Mouse (Mus musculus) MEL (cell line): ENCODE measurements around the gene Tmc1. TPM values are rescaled to one million over a fixed set of nuclear protein-coding genes. Genes with fewer than 3 reads are reported as not detected.

Experiments
- DNase-seq: peaks from one replicate; pipeline ENCODE4 v3.0.0; 2011; ENCODE audit warnings: low read depth, low spot score
- H3K27ac ChIP-seq: 2 replicates; pipeline ENCODE4 v1.5.1; 2012; ENCODE audit warnings: low read depth, mild to moderate bottlenecking, control low read depth, low read length, moderate library complexity; ENCODE audit not compliant: control insufficient read depth
- H3K27me3 ChIP-seq, 2 experiments: fragments of 150-350 bp in 1 of 2; sonication (generic) in 1 of 2; 2 replicates each; pipeline ENCODE4 v1.6.1; 2012; ENCODE audit warnings: low read length in 2 of 2, mild to moderate bottlenecking in 2 of 2, improper control_type of control experiment in 1 of 2, moderate library complexity in 1 of 2; ENCODE audit not compliant: insufficient read depth in 2 of 2, control insufficient read depth in 1 of 2
- H3K36me3 ChIP-seq, 2 experiments: 2 replicates each; pipeline ENCODE4 v1.6.1; 2012 to 2014; ENCODE audit warnings: low read length in 2 of 2, improper control_type of control experiment in 1 of 2, inconsistent platforms in 1 of 2, mild to moderate bottlenecking in 1 of 2; ENCODE audit not compliant: insufficient read depth in 2 of 2, control insufficient read depth in 1 of 2
- H3K4me1 ChIP-seq, 2 experiments: fragments of 150-350 bp in 1 of 2; sonication (generic) in 1 of 2; 2 replicates each; pipeline ENCODE4 v1.6.1; 2012; ENCODE audit warnings: low read length in 2 of 2, improper control_type of control experiment in 1 of 2, mild to moderate bottlenecking in 1 of 2; ENCODE audit not compliant: insufficient read depth in 2 of 2, control insufficient read depth in 1 of 2
- H3K4me3 ChIP-seq, 2 experiments: fragments of 150-350 bp in 1 of 2; sonication (generic) in 1 of 2; 2 replicates each; pipeline ENCODE4 v1.5.1; 2012; ENCODE audit warnings: low read depth in 2 of 2, low read length in 2 of 2, mild to moderate bottlenecking in 2 of 2, moderate library complexity in 2 of 2, control low read depth in 1 of 2, improper control_type of control experiment in 1 of 2; ENCODE audit not compliant: control insufficient read depth in 1 of 2, insufficient read depth in 1 of 2
- H3K79me2 ChIP-seq: 2 replicates; pipeline ENCODE4 v1.6.1; 2012; ENCODE audit warnings: mild to moderate bottlenecking, low read length, moderate library complexity; ENCODE audit not compliant: control insufficient read depth, poor library complexity, insufficient read depth
- H3K9ac ChIP-seq: 2 replicates; pipeline ENCODE4 v1.6.1; 2012; ENCODE audit warnings: low read depth, mild to moderate bottlenecking, control low read depth, low read length, moderate library complexity; ENCODE audit not compliant: control insufficient read depth, poor library complexity, severe bottlenecking
- H3K9me3 ChIP-seq: fragments of 150-350 bp; sonication (generic); replicated peaks from 2 replicates; pipeline ENCODE4 v1.6.1; 2012; ENCODE audit warnings: mild to moderate bottlenecking, low read length, improper control_type of control experiment, moderate library complexity; ENCODE audit not compliant: insufficient read depth
- BHLHE40 ChIP-seq: IDR thresholded peaks from 2 replicates; pipeline ENCODE4 v1.6.1; 2012; ENCODE audit warnings: low read depth, mild to moderate bottlenecking, inconsistent platforms, low read length, improper control_type of control experiment, borderline replicate concordance
- CHD1 ChIP-seq: IDR thresholded peaks from 2 replicates; pipeline ENCODE4 v1.6.1; 2012; ENCODE audit warnings: low read depth, mild to moderate bottlenecking, inconsistent platforms, low read length, improper control_type of control experiment
- CTCF ChIP-seq, 3 experiments: IDR thresholded peaks in 2 of 3; conservative IDR thresholded peaks in 1 of 3; 2 replicates each; pipeline ENCODE4 v1.5.1; 2011 to 2012; ENCODE audit warnings: low read length in 3 of 3, low read depth in 2 of 3, mild to moderate bottlenecking in 2 of 3, improper control_type of control experiment in 1 of 3, inconsistent platforms in 1 of 3, mixed read lengths in 1 of 3, moderate library complexity in 1 of 3; ENCODE audit not compliant: control insufficient read depth in 1 of 3, insufficient read depth in 1 of 3, poor library complexity in 1 of 3, severe bottlenecking in 1 of 3
- E2F4 ChIP-seq: IDR thresholded peaks from 2 replicates; pipeline ENCODE4 v1.6.1; 2011; ENCODE audit warnings: low read depth, low read length, improper control_type of control experiment, borderline replicate concordance
- ELF1 ChIP-seq: IDR thresholded peaks from 2 replicates; pipeline ENCODE4 v1.6.1; 2014; ENCODE audit warnings: low read depth, mild to moderate bottlenecking, inconsistent platforms, low read length, improper control_type of control experiment, moderate library complexity
- EP300 ChIP-seq, 2 experiments: IDR thresholded peaks; 2 replicates each; pipeline ENCODE4 v1.6.1; 2011; ENCODE audit warnings: improper control_type of control experiment in 2 of 2, low read length in 2 of 2, low read depth in 1 of 2, mild to moderate bottlenecking in 1 of 2
- GABPA ChIP-seq: IDR thresholded peaks from 2 replicates; pipeline ENCODE4 v1.6.1; 2012; ENCODE audit warnings: low read depth, mild to moderate bottlenecking, inconsistent platforms, low read length, improper control_type of control experiment, moderate library complexity
- GATA1 ChIP-seq: IDR thresholded peaks from 2 replicates; pipeline ENCODE4 v1.6.1; 2011; ENCODE audit warnings: low read depth, low read length, improper control_type of control experiment
- HCFC1 ChIP-seq: IDR thresholded peaks from 2 replicates; pipeline ENCODE4 v1.6.1; 2012; ENCODE audit warnings: low read depth, mild to moderate bottlenecking, inconsistent platforms, low read length, improper control_type of control experiment, moderate library complexity
- JUND ChIP-seq: IDR thresholded peaks from 2 replicates; pipeline ENCODE4 v1.6.1; 2011; ENCODE audit warnings: low read depth, mild to moderate bottlenecking, improper control_type of control experiment, low read length
- KAT2A ChIP-seq: conservative IDR thresholded peaks from 2 replicates; pipeline ENCODE4 v1.6.1; 2012; ENCODE audit warnings: low read depth, low read length, improper control_type of control experiment, inconsistent platforms
- MAZ ChIP-seq: IDR thresholded peaks from 2 replicates; pipeline ENCODE4 v1.6.1; 2012; ENCODE audit warnings: low read depth, mild to moderate bottlenecking, inconsistent platforms, low read length, improper control_type of control experiment
- MYB ChIP-seq: IDR thresholded peaks from 2 replicates; pipeline ENCODE4 v1.6.1; 2011; ENCODE audit warnings: mild to moderate bottlenecking, low read depth, low read length, improper control_type of control experiment
- NELFE ChIP-seq: IDR thresholded peaks from 2 replicates; pipeline ENCODE4 v1.6.1; 2011; ENCODE audit warnings: low read depth, low read length, improper control_type of control experiment
- POLR2A ChIP-seq, 2 experiments: IDR thresholded peaks; 2 replicates each; pipeline ENCODE4 v1.6.1; 2011 to 2012; ENCODE audit warnings: low read length in 2 of 2, mild to moderate bottlenecking in 2 of 2, control low read depth in 1 of 2, improper control_type of control experiment in 1 of 2, low read depth in 1 of 2, moderate library complexity in 1 of 2; ENCODE audit not compliant: control insufficient read depth in 1 of 2, insufficient read depth in 1 of 2, poor library complexity in 1 of 2
- POLR2AphosphoS5 ChIP-seq: IDR thresholded peaks from 2 replicates; pipeline ENCODE4 v1.6.1; 2012; ENCODE audit warnings: low read depth, borderline replicate concordance, mild to moderate bottlenecking, inconsistent platforms, low read length, moderate library complexity, mixed read lengths
- RAD21 ChIP-seq: IDR thresholded peaks from 2 replicates; pipeline ENCODE4 v1.6.1; 2011; ENCODE audit warnings: mild to moderate bottlenecking, low read depth, low read length, improper control_type of control experiment
- RCOR1 ChIP-seq: IDR thresholded peaks from 2 replicates; pipeline ENCODE4 v1.6.1; 2012; ENCODE audit warnings: low read depth, mild to moderate bottlenecking, inconsistent platforms, low read length, improper control_type of control experiment
- SIN3A ChIP-seq: IDR thresholded peaks from 2 replicates; pipeline ENCODE4 v1.6.1; 2012; ENCODE audit warnings: low read length, improper control_type of control experiment, inconsistent platforms
- SMC3 ChIP-seq: IDR thresholded peaks from 2 replicates; pipeline ENCODE4 v1.6.1; 2011; ENCODE audit warnings: low read depth, low read length, improper control_type of control experiment
- TAL1 ChIP-seq: IDR thresholded peaks from 2 replicates; pipeline ENCODE4 v1.6.1; 2012; ENCODE audit warnings: mild to moderate bottlenecking, inconsistent platforms, low read length, moderate library complexity, mixed read lengths
- TCF12 ChIP-seq: IDR thresholded peaks from 2 replicates; pipeline ENCODE4 v1.6.1; 2014; ENCODE audit warnings: low read depth, mild to moderate bottlenecking, inconsistent platforms, low read length, improper control_type of control experiment, moderate library complexity
- USF1 ChIP-seq: IDR thresholded peaks from 2 replicates; pipeline ENCODE4 v1.6.1; 2014; ENCODE audit warnings: low read depth, mild to moderate bottlenecking, inconsistent platforms, low read length, improper control_type of control experiment, moderate library complexity
- ZC3H11A ChIP-seq: IDR thresholded peaks from 2 replicates; pipeline ENCODE4 v1.6.1; 2012; ENCODE audit warnings: low read depth, mild to moderate bottlenecking, inconsistent platforms, low read length, improper control_type of control experiment
- ZKSCAN1 ChIP-seq: IDR thresholded peaks from 2 replicates; pipeline ENCODE4 v1.6.1; 2012; ENCODE audit warnings: low read depth, mild to moderate bottlenecking, inconsistent platforms, low read length, improper control_type of control experiment, moderate library complexity
- polyA plus RNA-seq, 2 experiments: library from polyadenylated mRNA; stranded (reverse) in 1 of 2; unstranded in 1 of 2; fragments of >175 nt in 1 of 2; fragments of >200 nt in 1 of 2; gene quantifications; 2 replicates each; pipeline versions ENCODE4 v1.2.1 to v1.2.4; 2012; ENCODE audit warnings: low replicate concordance in 2 of 2, low read depth in 1 of 2; ENCODE audit not compliant: insufficient read length in 2 of 2, insufficient read depth in 1 of 2, missing spikeins in 1 of 2
- total RNA-seq: library from RNA; depleted of rRNA; stranded (reverse); fragments of 300-350 nt; gene quantifications from 2 replicates; pipeline ENCODE4 v1.2.3, GENCODE M21; 2012

Tmc1 gene
- total and polyA plus RNA-seq, 3 experiments, result not detected

DNA sequence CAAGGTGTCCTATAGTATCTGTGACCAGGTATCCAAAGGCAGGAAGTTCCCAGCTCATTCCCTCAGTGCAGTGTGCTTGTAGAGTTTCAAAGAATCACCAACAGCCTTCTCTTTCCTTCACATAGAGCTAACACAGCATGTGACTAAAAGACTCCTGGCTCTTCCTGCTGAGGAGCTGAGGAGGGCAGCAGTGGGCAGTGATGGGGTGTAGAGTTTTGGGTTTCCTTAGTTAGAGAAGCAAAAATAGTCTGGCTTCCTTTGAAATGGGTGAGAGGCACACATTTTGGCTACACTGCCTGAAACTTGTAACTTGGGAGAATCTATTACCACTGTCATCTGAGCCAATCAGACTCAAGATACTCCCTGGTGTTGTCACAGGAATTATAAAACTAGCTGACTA lies 96.2 kb downstream of the Tmc1 start:
- TF ChIP-seq TAL1 (no peak), SIN3A (no peak), POLR2A (IDR thresholded peaks at IDR 0.05; ENCODE audit: control insufficient read depth in 1 of 2, insufficient read depth in 1 of 2, low read depth in 1 of 2, low read length in 2 of 2, poor library complexity in 1 of 2) (no peak), MYB (no peak), NELFE (no peak), MAZ (no peak), ELF1 (no peak)
- Histone ChIP-seq H3K4me3 (no peak overlapping the region), H3K9me3 (no peaks in the 10 kb centered on the region), H3K27ac (no peak overlapping the region), H3K79me2 (no peaks in the 10 kb centered on the region), H3K4me1 (peaks cover 3 to 4% of the 10 kb centered on the region in 2 experiments; a peak in 3 of 4 replicates), H3K27me3 (no peaks in the 10 kb centered on the region), H3K9ac (no peak overlapping the region), H3K36me3 (no peaks in the 10 kb centered on the region)
- DNase-seq, result no peak

- DNase-seq, result peak; percentile 28
- no peak overlapping the region for H3K9ac ChIP-seq
These were observed 105.1 kb downstream of the Tmc1 start for GRCm38 (mm10) chr19:20848906-20849305.

DNA sequence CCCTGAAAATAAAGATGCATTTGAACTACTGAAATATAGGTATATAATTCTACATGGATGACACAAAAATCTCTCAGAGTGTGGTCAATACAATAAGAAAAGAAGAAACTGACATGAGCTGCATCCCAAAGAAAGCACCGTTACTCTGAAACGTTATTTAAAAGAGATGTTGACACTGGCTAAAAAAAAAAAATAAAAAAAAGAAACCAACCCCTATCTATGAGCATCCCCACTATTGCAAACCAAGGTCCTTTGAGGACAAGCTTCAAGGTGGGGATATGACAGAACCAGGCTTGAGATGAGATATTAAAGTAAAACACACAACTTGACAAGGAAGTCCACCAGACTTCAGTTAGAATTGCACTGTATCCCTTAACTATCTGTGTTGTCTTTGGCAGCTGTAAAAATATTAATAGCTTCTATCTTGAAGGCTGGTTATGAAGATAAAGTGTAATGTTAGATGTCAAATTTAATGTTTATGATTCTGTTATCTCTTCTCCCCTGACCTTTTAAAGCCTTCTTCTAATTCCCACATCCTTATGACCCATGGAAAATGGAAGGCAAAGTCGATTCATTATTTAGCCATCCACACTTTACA lies 106.4 kb downstream of the Tmc1 start:
- no peaks in the 10 kb centered on the region; a peak in 1 of 4 replicates for H3K36me3 ChIP-seq
- no peaks in the 10 kb centered on the region for H3K79me2 ChIP-seq
- H3K4me1 ChIP-seq, result peaks cover 0 to 47% of the 10 kb centered on the region in 2 experiments; a peak in 3 of 4 replicates
- no peaks in the 10 kb centered on the region for H3K9me3 ChIP-seq
- H3K27ac ChIP-seq, result peak overlapping the region; percentile 16; the same call in 1 of the 2 replicates
- peak; percentile 49 for DNase-seq
- H3K27me3 ChIP-seq, result no peaks in the 10 kb centered on the region
- no peak overlapping the region for H3K9ac ChIP-seq
- peak overlapping the region in 1 of 2 experiments; percentile 42; a peak in 1 of 4 replicates for H3K4me3 ChIP-seq
- TF ChIP-seq KAT2A, result no peak
- TF ChIP-seq POLR2AphosphoS5, result no peak
- peak; percentile 93 for TF ChIP-seq TCF12
- peak; percentile 69 for TF ChIP-seq RCOR1
- TF ChIP-seq ELF1, result 0 out of 2 replicates have a peak, but pooled peaks have one; percentile 1
- TF ChIP-seq ZC3H11A, result 0 out of 2 replicates have a peak, but pooled peaks have one; percentile 7
- no peak for TF ChIP-seq CTCF (IDR thresholded peaks at IDR 0.05 in 2 of 3, conservative IDR thresholded peaks at IDR 0.05 in 1 of 3; ENCODE audit: control insufficient read depth in 1 of 3, insufficient read depth in 1 of 3, low read depth in 2 of 3, low read length in 3 of 3, poor library complexity in 1 of 3, severe bottlenecking in 1 of 3)
- peak; percentile 37; the same call in 1 of the 2 replicates for TF ChIP-seq TAL1
- no peak for TF ChIP-seq USF1
- no peak for TF ChIP-seq RAD21
- no peak for TF ChIP-seq GABPA
- TF ChIP-seq NELFE, result no peak
- TF ChIP-seq CHD1, result 0 out of 2 replicates have a peak, but pooled peaks have one; percentile 60
- peak; percentile 87 for TF ChIP-seq GATA1
- TF ChIP-seq ZKSCAN1, result no peak
- TF ChIP-seq POLR2A (IDR thresholded peaks at IDR 0.05; ENCODE audit: control insufficient read depth in 1 of 2, insufficient read depth in 1 of 2, low read depth in 1 of 2, low read length in 2 of 2, poor library complexity in 1 of 2), result no peak
- 0 out of 2 replicates have a peak, but pooled peaks have one; percentile 36 for TF ChIP-seq HCFC1
- TF ChIP-seq E2F4, result no peak

More at GRCm38 (mm10) chr19:20848906-20849305, 105.1 kb downstream of the Tmc1 start:
- peak; percentile 59 for TF ChIP-seq ZC3H11A
- no peak for TF ChIP-seq BHLHE40
- no peak for TF ChIP-seq E2F4
- peak; percentile 72 for TF ChIP-seq RAD21
- TF ChIP-seq JUND, result no peak
- peak in 1 of 3 experiments; percentile 54; a peak in 2 of 6 replicates for TF ChIP-seq CTCF (IDR thresholded peaks at IDR 0.05 in 2 of 3, conservative IDR thresholded peaks at IDR 0.05 in 1 of 3; ENCODE audit: control insufficient read depth in 1 of 3, insufficient read depth in 1 of 3, low read depth in 2 of 3, low read length in 3 of 3, poor library complexity in 1 of 3, severe bottlenecking in 1 of 3)
- TF ChIP-seq SMC3, result peak; percentile 58
- 0 out of 4 replicates have a peak, but pooled peaks of 1 of the 2 experiments have one; percentile 5 for TF ChIP-seq EP300 (IDR thresholded peaks at IDR 0.05; ENCODE audit: low read depth in 1 of 2, low read length in 2 of 2)
- H3K9me3 ChIP-seq, result no peaks in the 10 kb centered on the region
- H3K27ac ChIP-seq, result no peak overlapping the region
- H3K27me3 ChIP-seq, result no peaks in the 10 kb centered on the region
- no peak overlapping the region for H3K4me3 ChIP-seq
- H3K79me2 ChIP-seq, result no peaks in the 10 kb centered on the region
- peaks cover 0 to 47% of the 10 kb centered on the region in 2 experiments; a peak in 3 of 4 replicates for H3K4me1 ChIP-seq
- no peaks in the 10 kb centered on the region; a peak in 1 of 4 replicates for H3K36me3 ChIP-seq
